Mouse (Mus musculus) G1E (cell line): Measurements from ENCODE around the gene Dnajc13. TPM values are rescaled to one million over a fixed set of nuclear protein-coding genes. Genes with fewer than 3 reads are reported as not detected.

Experiments used
- ATAC-seq: 2 replicates; pipeline ENCODE4 v1.8.0; 2016; ENCODE audit warnings: mild to moderate bottlenecking; ENCODE audit not compliant: insufficient number of reproducible peaks, poor library complexity, low FRiP score, severe bottlenecking; ENCODE audit errors: extremely low read depth
- DNase-seq: peaks from one replicate; pipeline ENCODE4 v3.0.0; 2012; ENCODE audit warnings: low spot score
- H3K27me3 ChIP-seq: 2 replicates; pipeline ENCODE4 v1.6.1; 2012; ENCODE audit warnings: mild to moderate bottlenecking, low read length, inconsistent platforms; ENCODE audit not compliant: insufficient read depth
- H3K36me3 ChIP-seq: replicated peaks from 2 replicates; pipeline ENCODE3; 2012; ENCODE audit warnings: mild to moderate bottlenecking, inconsistent platforms
- H3K4me1 ChIP-seq: 2 replicates; pipeline ENCODE4 v1.6.1; 2012; ENCODE audit warnings: low read depth, low read length, inconsistent platforms, mixed read lengths; ENCODE audit not compliant: insufficient read depth
- H3K4me3 ChIP-seq: 2 replicates; pipeline ENCODE4 v1.5.1; 2012; ENCODE audit warnings: low read depth, mild to moderate bottlenecking, inconsistent platforms, low read length, moderate library complexity, mixed read lengths
- H3K9me3 ChIP-seq: replicated peaks from 2 replicates; pipeline ENCODE4 v1.6.1; 2012; ENCODE audit warnings: inconsistent platforms
- CTCF ChIP-seq: IDR thresholded peaks from 2 replicates; pipeline ENCODE4 v1.5.1; 2012; ENCODE audit warnings: low read depth, low read length, inconsistent platforms, mixed read lengths
- GATA1 ChIP-seq: IDR thresholded peaks from 2 replicates; pipeline ENCODE4 v1.6.1; 2012; ENCODE audit warnings: borderline replicate concordance, low read length, inconsistent platforms, mixed read lengths
- GATA2 ChIP-seq: IDR thresholded peaks from 2 replicates; pipeline ENCODE4 v1.6.1; 2012; ENCODE audit warnings: low read depth, low read length, inconsistent platforms, borderline replicate concordance
- POLR2AphosphoS5 ChIP-seq: IDR thresholded peaks from 2 replicates; pipeline ENCODE4 v1.6.1; 2012; ENCODE audit warnings: low read depth, low read length, inconsistent platforms; ENCODE audit not compliant: insufficient replicate concordance
- TAL1 ChIP-seq: conservative IDR thresholded peaks from 2 replicates; pipeline ENCODE4 v1.6.1; 2012; ENCODE audit warnings: low read depth, low read length, inconsistent platforms, mixed read lengths
- polyA plus RNA-seq: library from polyadenylated mRNA; stranded (reverse); fragments of >175 nt; gene quantifications from 2 replicates; pipeline ENCODE4 v1.2.3, GENCODE M21; 2012
- total RNA-seq, 2 experiments: library from RNA; stranded (forward) in 1 of 2; stranded (reverse) in 1 of 2; fragments of 200-1000 nt in 1 of 2; fragments of >200 nt in 1 of 2; fragmentation: Nextera tagmentation in 1 of 2; gene quantifications; 2 replicates each; pipeline ENCODE4 v1.2.3; 2014 to 2017

The Dnajc13 gene
- total and polyA plus RNA-seq, 3 experiments = 55.7 to 119 (median 62.9) TPM

DNA sequence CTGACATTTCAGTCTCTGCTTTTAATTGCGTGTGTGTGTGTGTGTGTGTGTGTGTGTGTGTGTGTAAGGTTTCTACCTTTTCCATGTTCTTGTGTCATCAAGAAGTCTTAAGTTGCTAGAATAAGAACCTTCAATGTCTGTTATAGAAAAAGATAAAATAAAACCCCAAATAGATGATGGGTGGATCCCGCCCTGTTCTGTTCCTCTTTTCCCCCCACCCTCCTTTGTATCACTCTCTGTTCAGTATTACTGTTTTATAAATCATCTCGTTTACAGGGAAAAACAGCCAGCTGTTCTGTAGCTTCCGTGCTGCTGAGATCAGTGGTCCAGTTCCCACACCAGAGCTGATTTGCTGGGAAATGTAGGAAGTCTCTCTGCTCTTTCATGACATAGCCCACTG, 9.3 kb upstream of the Dnajc13 start:
- Histone ChIP-seq H3K4me1 (peaks cover 2% of the 10 kb centered on the region; the same call in 1 of the 2 replicates), H3K27me3 (peaks cover 3% of the 10 kb centered on the region), H3K9me3 (no peaks in the 10 kb centered on the region), H3K36me3 (no peaks in the 10 kb centered on the region), H3K4me3 (no peak overlapping the region)
- DNase-seq = no peak
- TF ChIP-seq CTCF (no peak), POLR2AphosphoS5 (no peak), TAL1 (no peak), GATA1 (no peak), GATA2 (no peak)
- no peak for ATAC-seq

GRCm38 (mm10) chr9:104271642-104272041, 8.9 kb upstream of the Dnajc13 start:
- Histone ChIP-seq H3K9me3 (no peaks in the 10 kb centered on the region), H3K4me3 (no peak overlapping the region), H3K4me1 (peaks cover 2% of the 10 kb centered on the region; the same call in 1 of the 2 replicates), H3K36me3 (no peaks in the 10 kb centered on the region), H3K27me3 (peaks cover 7% of the 10 kb centered on the region)
- no peak for TF ChIP-seq TAL1
- TF ChIP-seq GATA1 = no peak
- TF ChIP-seq GATA2 = no peak
- TF ChIP-seq CTCF = no peak
- TF ChIP-seq POLR2AphosphoS5 = no peak
- DNase-seq (no peak), ATAC-seq (no peak)

- DNase-seq (no peak), ATAC-seq (no peak)
- H3K4me3 ChIP-seq = no peak overlapping the region
- TF ChIP-seq POLR2AphosphoS5 (no peak), GATA2 (no peak), CTCF (no peak), TAL1 (no peak), GATA1 (no peak)
- H3K27me3 ChIP-seq = peaks cover 8% of the 10 kb centered on the region
- H3K36me3 ChIP-seq = no peaks in the 10 kb centered on the region
- H3K9me3 ChIP-seq = no peaks in the 10 kb centered on the region
- H3K4me1 ChIP-seq = peaks cover 2% of the 10 kb centered on the region; the same call in 1 of the 2 replicates
Observed at GRCm38 (mm10) chr9:104269944-104270343, 7.2 kb upstream of the Dnajc13 start.

DNA sequence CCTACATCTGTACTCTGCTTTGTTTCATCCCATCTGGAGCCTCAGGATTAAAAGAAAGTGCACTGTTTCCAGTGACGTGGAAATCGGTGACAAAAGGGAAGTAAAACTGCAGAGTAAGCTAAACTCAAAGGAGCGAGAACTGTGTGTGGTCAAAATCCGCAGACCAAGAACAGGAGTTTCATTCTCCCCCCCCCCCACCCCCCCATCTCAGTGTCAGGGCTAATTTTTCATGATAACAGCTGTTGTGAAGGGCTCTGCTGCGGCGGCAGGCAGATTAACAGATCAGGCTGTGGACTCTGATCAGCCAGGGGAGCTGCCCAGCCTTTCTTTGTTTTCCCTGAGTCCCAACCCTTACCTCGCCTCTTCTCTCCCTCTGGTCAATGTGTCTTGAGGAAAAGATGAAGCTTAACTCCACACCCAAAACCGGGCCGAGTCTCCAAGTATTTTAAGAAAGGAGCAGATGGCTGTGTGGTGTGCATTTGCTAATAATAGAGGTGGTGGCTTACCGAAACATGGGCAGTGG, 6.7 kb upstream of the Dnajc13 start:
- no peaks in the 10 kb centered on the region for H3K36me3 ChIP-seq
- H3K4me1 ChIP-seq = peaks cover 5% of the 10 kb centered on the region; the same call in 1 of the 2 replicates
- no peaks in the 10 kb centered on the region for H3K9me3 ChIP-seq
- peaks cover 8% of the 10 kb centered on the region for H3K27me3 ChIP-seq
- no peak overlapping the region for H3K4me3 ChIP-seq
- TF ChIP-seq CTCF = no peak
- TF ChIP-seq POLR2AphosphoS5 = no peak
- TF ChIP-seq TAL1 = no peak
- TF ChIP-seq GATA2 = no peak
- no peak for TF ChIP-seq GATA1
- ATAC-seq = peak; percentile 25; the same call in 1 of the 2 replicates
- no peak for DNase-seq

DNA sequence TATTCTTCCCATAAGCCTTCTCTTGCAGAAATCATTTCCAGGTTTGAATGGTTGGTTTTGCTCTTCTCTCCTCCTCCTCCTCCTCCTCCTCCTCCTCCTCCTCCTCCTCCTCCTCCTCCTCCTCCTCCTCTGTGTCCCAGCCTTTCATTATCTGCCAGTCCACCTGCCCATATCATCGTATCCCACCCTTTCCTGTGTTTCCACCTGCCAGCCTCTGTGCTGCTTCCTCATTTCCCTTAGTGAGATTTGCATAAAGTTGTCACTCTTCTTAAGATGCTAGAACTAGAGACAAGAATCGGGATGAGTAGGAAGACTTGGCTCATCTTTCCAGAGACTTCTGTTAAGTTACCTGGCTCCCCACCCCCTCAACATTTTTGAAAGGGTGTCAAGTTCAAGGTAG, 1.8 kb upstream of the Dnajc13 start:
- H3K4me1 ChIP-seq = peaks cover 40% of the 10 kb centered on the region
- H3K4me3 ChIP-seq = no peak overlapping the region
- TF ChIP-seq POLR2AphosphoS5 (no peak), GATA1 (no peak), CTCF (no peak), TAL1 (no peak), GATA2 (no peak)
- ATAC-seq (no peak), DNase-seq (no peak)
- peaks cover 10% of the 10 kb centered on the region for H3K36me3 ChIP-seq
- no peaks in the 10 kb centered on the region for H3K9me3 ChIP-seq
- H3K27me3 ChIP-seq = peaks cover 8% of the 10 kb centered on the region

DNA sequence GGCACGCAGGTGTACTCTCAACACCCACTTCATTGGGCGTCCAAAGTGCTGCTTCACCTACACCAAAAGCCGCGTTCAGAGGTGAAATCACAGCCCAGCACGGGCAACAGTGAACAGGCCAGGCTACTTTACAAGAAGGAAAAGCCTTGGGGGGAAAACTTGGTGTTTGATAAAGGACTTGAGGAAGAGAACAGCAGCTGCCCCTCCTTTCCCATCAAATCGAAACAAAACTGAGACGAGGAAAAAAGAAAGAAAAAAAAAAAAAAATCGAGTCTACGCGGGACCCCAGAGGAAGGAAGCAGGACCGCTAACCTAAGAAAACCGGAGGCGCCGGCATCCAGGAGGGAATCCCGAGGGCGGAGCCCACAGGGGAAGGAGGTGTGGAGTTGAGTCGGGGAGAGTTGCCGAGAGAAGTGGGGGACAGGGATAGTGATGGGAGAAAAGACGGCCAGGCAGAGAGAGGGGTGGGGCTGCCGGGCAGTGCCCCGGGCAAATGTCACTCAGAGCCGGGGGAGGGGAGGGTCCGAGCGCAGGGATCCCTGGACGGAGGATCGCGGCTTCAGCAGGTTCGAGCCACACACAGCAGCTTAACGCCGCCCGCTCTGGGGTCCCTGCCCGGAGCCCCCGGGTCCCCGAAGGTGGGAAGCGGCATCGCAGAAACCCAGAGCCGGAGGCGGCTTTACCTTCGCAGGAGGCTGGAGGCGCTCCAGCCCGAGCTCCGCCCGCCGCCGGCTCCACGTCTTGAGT, 541 bp downstream of the Dnajc13 start:
- no peak for ATAC-seq
- H3K36me3 ChIP-seq = peaks cover 20% of the 10 kb centered on the region
- peaks cover 40% of the 10 kb centered on the region for H3K4me1 ChIP-seq
- peak; percentile 38 for DNase-seq
- H3K4me3 ChIP-seq = peak overlapping the region; percentile 92
- no peaks in the 10 kb centered on the region for H3K9me3 ChIP-seq
- peaks cover 7% of the 10 kb centered on the region for H3K27me3 ChIP-seq
- no peak for TF ChIP-seq CTCF
- TF ChIP-seq TAL1 = no peak
- no peak for TF ChIP-seq POLR2AphosphoS5
- TF ChIP-seq GATA2 = no peak
